ENCODE assay signal across 9 mouse cellular contexts in genomic region chr7:118251392-118252170, GRCm38 (mm10). TPM values are rescaled to one million over a fixed set of nuclear protein-coding genes. Genes with fewer than 3 reads are reported as not detected.
A peak's percentile ranks its signal among the peaks of the same experiment; 100 is the strongest.
DNase-seq lines count a peak whose midpoint lies in the region; ATAC-seq and TF ChIP-seq lines count a peak whose summit lies in the region.
"Had no signal": no experiment of that assay in that cellular context is flagged by ENCODE, and none has a peak within 500 bp of the region (broad histone marks: within the 10 kb centered on the region; RNA-seq: fewer than 3 reads in every experiment).

No protein-coding gene starts in this region.

- peaks cover 37% of the 10 kb centered on the region for H3K4me1 ChIP-seq in cerebellum, adult 2 months (ENCODE audit: control insufficient read depth, insufficient read depth, low read length)
- no peaks in the 10 kb centered on the region for H3K4me1 ChIP-seq in lung, embryonic 14.5 days (ENCODE audit: insufficient read depth)
- H3K4me1 ChIP-seq in intestine, postnatal 0 days (replicated peaks; ENCODE audit: control insufficient read depth, insufficient read depth, low read length), result peaks cover 4% of the 10 kb centered on the region
- peaks cover 10% of the 10 kb centered on the region for H3K4me1 ChIP-seq in hindbrain, embryonic 12.5 days

- peak overlapping the region; percentile 81 for H3K27ac ChIP-seq in cerebellum, adult 2 months (ENCODE audit: insufficient read depth, low read length)
- H3K27ac ChIP-seq in lung, embryonic 14.5 days (ENCODE audit: low read depth), result no peak overlapping the region
- peak overlapping the region; percentile 77 for H3K27ac ChIP-seq in intestine, postnatal 0 days (ENCODE audit: low read depth, low read length)
- no peak overlapping the region for H3K27ac ChIP-seq in hindbrain, embryonic 12.5 days
- H3K27ac ChIP-seq: embryonic facial prominence, embryonic 13.5 days had no signal

- H3K9ac ChIP-seq in lung, embryonic 14.5 days, result no peak overlapping the region
- no peak overlapping the region for H3K9ac ChIP-seq in intestine, postnatal 0 days (ENCODE audit: low read depth, low read length)
- no peak overlapping the region for H3K9ac ChIP-seq in hindbrain, embryonic 12.5 days
- H3K9ac ChIP-seq: embryonic facial prominence, embryonic 13.5 days had no signal

- WGBS in cerebellum, adult 2 months, result 74% methylated on average over 2 of the region's 2 CpGs
- 87% methylated on average over 2 of the region's 2 CpGs for WGBS in lung, embryonic 14.5 days
- WGBS in intestine, postnatal 0 days, result 92% methylated on average over 2 of the region's 2 CpGs
- WGBS in hindbrain, embryonic 12.5 days, result 98% methylated on average over 2 of the region's 2 CpGs

- H3K4me2 ChIP-seq in lung, embryonic 14.5 days, result no peak overlapping the region
- H3K4me2 ChIP-seq in intestine, postnatal 0 days (replicated peaks; ENCODE audit: low read depth), result no peak overlapping the region
- no peak overlapping the region for H3K4me2 ChIP-seq in hindbrain, embryonic 12.5 days (replicated peaks)
- H3K4me2 ChIP-seq: embryonic facial prominence, embryonic 13.5 days had no signal

- H3K36me3 ChIP-seq in lung, embryonic 14.5 days (ENCODE audit: insufficient read depth), result no peaks in the 10 kb centered on the region
- no peaks in the 10 kb centered on the region for H3K36me3 ChIP-seq in intestine, postnatal 0 days (ENCODE audit: control insufficient read depth, insufficient read depth)
- H3K36me3 ChIP-seq in hindbrain, embryonic 12.5 days, result no peaks in the 10 kb centered on the region
- H3K36me3 ChIP-seq: embryonic facial prominence, embryonic 13.5 days had no signal

- TF ChIP-seq CTCF in cerebellum, adult 2 months (IDR thresholded peaks at IDR 0.05; ENCODE audit: borderline replicate concordance, insufficient read depth, low read depth, low read length), result no peak
- no peak for TF ChIP-seq CTCF in lung, embryonic 14.5 days (IDR thresholded peaks at IDR 0.05; ENCODE audit: low read depth)
- no peak for TF ChIP-seq CTCF in intestine, postnatal 0 days (IDR thresholded peaks at IDR 0.05; ENCODE audit: low read depth)

- TF ChIP-seq POLR2A in cerebellum, adult 2 months (IDR thresholded peaks at IDR 0.05; ENCODE audit: borderline replicate concordance, insufficient read depth, low read length), result no peak

- no peaks in the 10 kb centered on the region for H3K9me3 ChIP-seq in lung, embryonic 14.5 days (ENCODE audit: low read depth, low read length)
- no peaks in the 10 kb centered on the region for H3K9me3 ChIP-seq in intestine, postnatal 0 days (ENCODE audit: control insufficient read depth)
- H3K9me3 ChIP-seq in hindbrain, embryonic 12.5 days (replicated peaks), result no peaks in the 10 kb centered on the region
- H3K9me3 ChIP-seq: embryonic facial prominence, embryonic 13.5 days had no signal

- no peak for ATAC-seq in lung, embryonic 14.5 days (ENCODE audit: insufficient read depth)
- ATAC-seq in intestine, postnatal 0 days, result no peak
- no peak for ATAC-seq in hindbrain, embryonic 12.5 days (ENCODE audit: low FRiP score)

- no peaks in the 10 kb centered on the region for H3K27me3 ChIP-seq in cerebellum, adult 2 months (ENCODE audit: control insufficient read depth, insufficient read depth, low read length)
- no peaks in the 10 kb centered on the region for H3K27me3 ChIP-seq in lung, embryonic 14.5 days (ENCODE audit: insufficient read depth, low read length)
- no peaks in the 10 kb centered on the region for H3K27me3 ChIP-seq in intestine, postnatal 0 days (replicated peaks; ENCODE audit: control insufficient read depth, insufficient read depth, low read length)
- H3K27me3 ChIP-seq in hindbrain, embryonic 12.5 days, result no peaks in the 10 kb centered on the region
- H3K27me3 ChIP-seq: embryonic facial prominence, embryonic 13.5 days had no signal

- H3K4me3 ChIP-seq in cerebellum, adult 2 months (replicated peaks; ENCODE audit: insufficient read depth, low read depth, low read length), result no peak overlapping the region
- H3K4me3 ChIP-seq in lung, embryonic 14.5 days (ENCODE audit: low read depth, low read length), result no peak overlapping the region
- H3K4me3 ChIP-seq in intestine, postnatal 0 days (ENCODE audit: low read depth, low read length), result no peak overlapping the region
- H3K4me3 ChIP-seq in hindbrain, embryonic 12.5 days, result no peak overlapping the region
- H3K4me3 ChIP-seq: embryonic facial prominence, embryonic 13.5 days had no signal

- peak; percentile 48 to 69 for DNase-seq in cerebellum, adult 2 months
- DNase-seq in cerebellum, adult 18-20 months, result no peak
- DNase-seq in lung, embryonic 14.5 days, result peak; percentile 55
- no peak for DNase-seq in lung, postnatal 14 days
- DNase-seq in heart, adult 18-20 months, result peak; percentile 62 to 72
- no peak for DNase-seq in left cerebral cortex, adult 8-10 months (ENCODE audit: low spot score in 2 of 2)

RNA-seq across cellular contexts. Expression of gene Smg1, which starts 8.1 kb away (rescaled TPM):
- 118 and 139 TPM in 2 replicates for polyA plus RNA-seq in cerebellum, adult 2 months (2012; rRNA removed)
- polyA plus RNA-seq in lung, embryonic 14.5 days (2014; fragmentation: Nextera tagmentation; extraction: Ambion mirVana), result 28.1 and 28.3 TPM in 2 replicates
- 10 to 100 TPM; 33.4 to 39.3 TPM for total RNA-seq in heart, adult 18-20 months (2021)
- 6.7 and 7.9 TPM in 2 replicates for polyA plus RNA-seq in intestine, postnatal 0 days (2015; fragmentation: Nextera tagmentation; extraction: Ambion mirVana)
- polyA plus RNA-seq in hindbrain, embryonic 12.5 days (2016; fragmentation: Nextera tagmentation; extraction: Ambion mirVana), result 26.8 and 27.6 TPM in 2 replicates
- 10 to 100 TPM; 61.6 to 80.7 (median 69.0) TPM for total RNA-seq in left cerebral cortex, adult 8-10 months (2022)

Comparison
In these comparisons a context has a peak if more than half of its experiments do, and no peak if none do; other contexts are left out.
1. DNase-seq: peak in cerebellum, adult 2 months (2 of 2), lung, embryonic 14.5 days (single experiment) and heart, adult 18-20 months (2 of 2); none in cerebellum, adult 18-20 months (0 of 2), lung, postnatal 14 days (single experiment) and left cerebral cortex, adult 8-10 months (0 of 2).
2. H3K27ac ChIP-seq: peak in cerebellum, adult 2 months (single experiment) and intestine, postnatal 0 days (single experiment); none in lung, embryonic 14.5 days (single experiment) and hindbrain, embryonic 12.5 days (single experiment).